15 mouse cellular contexts compared by ENCODE assay signal in genomic region chr14:67156366-67156765, GRCm38 (mm10).
A peak's percentile ranks its signal among the peaks of the same experiment; 100 is the strongest.
DNase-seq lines count a peak whose midpoint lies in the region; ATAC-seq and TF ChIP-seq lines count a peak whose summit lies in the region.
"Had no signal": no experiment of that assay in that cellular context is flagged by ENCODE, and none has a peak within 500 bp of the region (broad histone marks: within the 10 kb centered on the region; RNA-seq: fewer than 3 reads in every experiment).

No protein-coding gene starts in this region.

- WGBS in kidney, embryonic 15.5 days: 60% methylated on average over 8 of the region's 8 CpGs
- WGBS in kidney, embryonic 14.5 days: 54% methylated on average over 8 of the region's 8 CpGs
- WGBS in stomach, postnatal 0 days: 49% methylated on average over 8 of the region's 8 CpGs

- no peaks in the 10 kb centered on the region for H3K36me3 ChIP-seq in kidney, embryonic 15.5 days
- no peaks in the 10 kb centered on the region for H3K36me3 ChIP-seq in kidney, embryonic 14.5 days (ENCODE audit: control insufficient read depth, insufficient read depth, low read length)
- H3K36me3 ChIP-seq in stomach, postnatal 0 days (ENCODE audit: control insufficient read depth, insufficient read depth, low read length): no peaks in the 10 kb centered on the region
- H3K36me3 ChIP-seq: embryonic facial prominence, embryonic 10.5 days; heart, embryonic 15.5 days; midbrain, embryonic 15.5 days; neural tube, embryonic 13.5 days; stomach, embryonic 15.5 days had no signal

- TF ChIP-seq CTCF in stomach, postnatal 0 days (IDR thresholded peaks at IDR 0.05; ENCODE audit: low read depth): no peak

- no peaks in the 10 kb centered on the region for H3K9me3 ChIP-seq in kidney, embryonic 15.5 days (replicated peaks)
- no peaks in the 10 kb centered on the region for H3K9me3 ChIP-seq in kidney, embryonic 14.5 days (ENCODE audit: control insufficient read depth, low read length)
- no peaks in the 10 kb centered on the region for H3K9me3 ChIP-seq in stomach, postnatal 0 days (ENCODE audit: control insufficient read depth, low read length)
- H3K9me3 ChIP-seq: embryonic facial prominence, embryonic 10.5 days; heart, embryonic 15.5 days; midbrain, embryonic 15.5 days; neural tube, embryonic 13.5 days; stomach, embryonic 15.5 days had no signal

- peaks cover 22% of the 10 kb centered on the region for H3K4me1 ChIP-seq in kidney, embryonic 15.5 days
- H3K4me1 ChIP-seq in kidney, embryonic 14.5 days (ENCODE audit: control insufficient read depth, insufficient read depth, low read length): no peaks in the 10 kb centered on the region; the same call in 1 of the 2 replicates
- H3K4me1 ChIP-seq in stomach, postnatal 0 days (replicated peaks; ENCODE audit: control insufficient read depth, insufficient read depth): no peaks in the 10 kb centered on the region
- H3K4me1 ChIP-seq: heart, embryonic 15.5 days; neural tube, embryonic 13.5 days; stomach, embryonic 15.5 days had no signal

- no peak for ATAC-seq in kidney, embryonic 15.5 days (replicated peaks; ENCODE audit: low FRiP score)
- no peak for ATAC-seq in kidney, embryonic 14.5 days (ENCODE audit: low FRiP score, low TSS enrichment)
- ATAC-seq in stomach, postnatal 0 days (ENCODE audit: low FRiP score, low TSS enrichment): peak; percentile 47
- ATAC-seq: intestine, embryonic 16.5 days; midbrain, embryonic 15.5 days had no signal

- peak; percentile 34 for DNase-seq in adrenal gland, postnatal 14 days
- peak; percentile 53 for DNase-seq in cerebellum, adult 8-10 months
- DNase-seq in stomach, postnatal 0 days (ENCODE audit: low spot score): peak; percentile 40
- DNase-seq in embryo, embryonic 10 days (ENCODE audit: low spot score): no peak
- no peak for DNase-seq in layer of hippocampus, postnatal 36 days
- DNase-seq: liver; lung, embryonic 14.5 days had no signal

- no peaks in the 10 kb centered on the region for H3K27me3 ChIP-seq in kidney, embryonic 15.5 days
- no peaks in the 10 kb centered on the region for H3K27me3 ChIP-seq in kidney, embryonic 14.5 days (ENCODE audit: control insufficient read depth, insufficient read depth, low read length)
- H3K27me3 ChIP-seq in stomach, postnatal 0 days (ENCODE audit: control insufficient read depth, insufficient read depth, low read length): no peaks in the 10 kb centered on the region
- H3K27me3 ChIP-seq: heart, embryonic 15.5 days; midbrain, embryonic 15.5 days; neural tube, embryonic 13.5 days; stomach, embryonic 15.5 days had no signal

- TF ChIP-seq EP300 in stomach, postnatal 0 days (optimal IDR thresholded peaks at IDR 0.05): no peak

- no peak overlapping the region for H3K9ac ChIP-seq in kidney, embryonic 15.5 days
- no peak overlapping the region for H3K9ac ChIP-seq in kidney, embryonic 14.5 days (ENCODE audit: low read depth, low read length)
- H3K9ac ChIP-seq in stomach, postnatal 0 days (ENCODE audit: low read length): no peak overlapping the region
- H3K9ac ChIP-seq: heart, embryonic 15.5 days; lung, embryonic 14.5 days; midbrain, embryonic 15.5 days; neural tube, embryonic 13.5 days; stomach, embryonic 15.5 days had no signal

- 0 out of 2 replicates have a peak overlapping the region, but pooled peaks have one; percentile 20 for H3K27ac ChIP-seq in kidney, embryonic 15.5 days
- no peak overlapping the region for H3K27ac ChIP-seq in kidney, embryonic 14.5 days (ENCODE audit: low read depth, low read length)
- peak overlapping the region; percentile 35 for H3K27ac ChIP-seq in stomach, postnatal 0 days (replicated peaks)
- H3K27ac ChIP-seq: embryonic facial prominence, embryonic 10.5 days; heart, embryonic 15.5 days; midbrain, embryonic 15.5 days; neural tube, embryonic 13.5 days; stomach, embryonic 15.5 days had no signal

- H3K4me2 ChIP-seq in kidney, embryonic 15.5 days: no peak overlapping the region
- H3K4me2 ChIP-seq in kidney, embryonic 14.5 days (replicated peaks; ENCODE audit: low read depth, low read length): no peak overlapping the region
- H3K4me2 ChIP-seq in stomach, postnatal 0 days (replicated peaks; ENCODE audit: low read depth): no peak overlapping the region
- H3K4me2 ChIP-seq: heart, embryonic 15.5 days; lung, embryonic 14.5 days; midbrain, embryonic 15.5 days; neural tube, embryonic 13.5 days; stomach, embryonic 15.5 days had no signal

- H3K4me3 ChIP-seq in kidney, embryonic 15.5 days (replicated peaks): no peak overlapping the region
- H3K4me3 ChIP-seq in kidney, embryonic 14.5 days (ENCODE audit: low read length): no peak overlapping the region
- H3K4me3 ChIP-seq in stomach, postnatal 0 days (ENCODE audit: low read depth, low read length): no peak overlapping the region
- H3K4me3 ChIP-seq: embryonic facial prominence, embryonic 10.5 days; heart, embryonic 15.5 days; midbrain, embryonic 15.5 days; neural tube, embryonic 13.5 days; stomach, embryonic 15.5 days had no signal

Comparison
In these comparisons a context has a peak if more than half of its experiments do, and no peak if none do; other contexts are left out.
1. DNase-seq: peak in adrenal gland, postnatal 14 days (single experiment), cerebellum, adult 8-10 months (single experiment) and stomach, postnatal 0 days (single experiment); none in embryo, embryonic 10 days (single experiment) and layer of hippocampus, postnatal 36 days (0 of 2).